Mouse (Mus musculus): ENCODE measurements around the gene Mcf2.

DNA sequence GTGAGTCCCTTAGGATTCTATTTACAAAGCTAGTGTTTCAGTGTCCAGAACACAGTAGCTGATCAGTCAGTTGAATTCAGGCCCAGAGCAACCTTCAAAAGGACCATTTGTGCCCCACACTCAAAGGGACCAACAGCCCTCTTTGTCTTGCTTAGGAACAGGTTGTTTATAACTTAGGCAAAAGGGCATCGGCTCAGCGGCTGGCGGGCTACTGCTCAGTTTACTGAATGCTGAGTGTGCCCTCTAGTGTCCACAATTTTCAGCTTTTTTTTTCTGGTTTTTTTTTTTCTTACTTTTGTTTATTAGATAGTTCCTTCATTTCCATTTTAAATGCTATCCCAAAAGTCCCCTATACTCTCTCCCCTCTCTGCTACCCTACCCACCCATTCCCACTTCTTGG lies 152.2 kb downstream of the Mcf2 start:
- TF ChIP-seq GATA1 (IDR thresholded peaks at IDR 0.05; ENCODE audit: borderline replicate concordance, low read length) (no peak), FLI1 (IDR thresholded peaks at IDR 0.05; ENCODE audit: low read length) (no peak)

All from megakaryocyte, embryonic 14.5 days (primary cell).